Mouse (Mus musculus) limb, embryonic 13.5 days (tissue): ENCODE data around the gene Drp2. TPM values are rescaled to one million over a fixed set of nuclear protein-coding genes. Genes with fewer than 3 reads are reported as not detected.

ENCODE experiments used
- ATAC-seq: fragments of 200-750 bp; cut with Nextera tagmentation; 2 replicates; pipeline ENCODE4 v1.8.0; 2017; ENCODE audit warnings: low read depth, moderate number of reproducible peaks, moderate TSS enrichment; ENCODE audit not compliant: low FRiP score
- H3K27ac ChIP-seq: fragments of 300-500 bp; sonication (generic); 2 replicates; pipeline ENCODE4 v1.5.1; 2015; ENCODE audit warnings: inconsistent platforms, mild to moderate bottlenecking, moderate library complexity
- H3K27me3 ChIP-seq: fragments of 300-500 bp; sonication (generic); 2 replicates; pipeline ENCODE4 v1.6.1; 2015; ENCODE audit warnings: mild to moderate bottlenecking, inconsistent platforms
- H3K36me3 ChIP-seq: fragments of 300-500 bp; sonication (generic); 2 replicates; pipeline ENCODE4 v1.6.1; 2015; ENCODE audit warnings: inconsistent platforms, mild to moderate bottlenecking, moderate library complexity
- H3K4me1 ChIP-seq: fragments of 300-500 bp; sonication (generic); 2 replicates; pipeline ENCODE4 v1.6.1; 2015; ENCODE audit warnings: inconsistent platforms
- H3K4me2 ChIP-seq: fragments of 300-500 bp; sonication (generic); replicated peaks from 2 replicates; pipeline ENCODE4 v1.6.1; 2015; ENCODE audit warnings: inconsistent platforms, mild to moderate bottlenecking, moderate library complexity
- H3K4me3 ChIP-seq: fragments of 300-500 bp; sonication (generic); 2 replicates; pipeline ENCODE4 v1.5.1; 2015; ENCODE audit warnings: moderate library complexity, mild to moderate bottlenecking, inconsistent platforms
- H3K9ac ChIP-seq: fragments of 300-500 bp; sonication (generic); 2 replicates; pipeline ENCODE4 v1.6.1; 2015; ENCODE audit warnings: mild to moderate bottlenecking, inconsistent platforms
- H3K9me3 ChIP-seq: fragments of 300-500 bp; sonication (generic); 2 replicates; pipeline ENCODE4 v1.6.1; 2016; ENCODE audit warnings: inconsistent platforms
- WGBS: fragments of 180-500 bp; shearing (Covaris S2); methylation state at CpG from one replicate; pipeline ENCODE4 v1.1.7; 2015; 5-methylcytosine and 5-hydroxymethylcytosine counted together
- polyA plus RNA-seq: library from polyadenylated mRNA; unstranded; fragments of >200 nt; fragmentation: Nextera tagmentation; extraction: Ambion mirVana; gene quantifications from 2 replicates; pipeline ENCODE4 v1.2.1, GENCODE M21; 2015

The Drp2 gene
- polyA plus RNA-seq, 1 experiment from 2014 or later, result 4.6 TPM

DNA sequence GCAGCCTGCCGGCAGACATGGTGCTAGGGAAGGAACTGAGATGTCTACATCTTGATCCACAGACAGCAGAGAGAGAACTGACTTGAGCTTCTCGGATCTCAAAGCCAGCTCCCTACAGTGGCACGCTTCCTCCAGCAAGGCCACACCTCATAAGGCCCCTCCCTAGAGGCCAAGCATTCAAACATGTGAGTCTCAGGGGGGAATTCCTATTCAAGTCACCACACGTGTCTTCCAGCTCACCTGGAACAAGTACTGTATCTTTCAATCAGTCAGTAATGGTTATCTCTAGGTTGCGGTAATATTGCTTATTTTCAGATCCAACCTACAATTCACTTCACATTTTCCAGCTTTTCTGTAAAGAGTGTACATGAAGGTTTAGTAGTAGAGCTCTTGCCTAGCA, 15.7 kb downstream of the Drp2 start:
- no peaks in the 10 kb centered on the region for H3K9me3 ChIP-seq
- H3K4me3 ChIP-seq, result no peak overlapping the region
- H3K27ac ChIP-seq, result no peak overlapping the region
- ATAC-seq, result no peak
- H3K9ac ChIP-seq, result no peak overlapping the region
- no peaks in the 10 kb centered on the region; the same call in 1 of the 2 replicates for H3K27me3 ChIP-seq
- 82% methylated on average over 5 of the region's 5 CpGs for WGBS
- no peaks in the 10 kb centered on the region for H3K36me3 ChIP-seq
- no peaks in the 10 kb centered on the region for H3K4me1 ChIP-seq
- no peak overlapping the region for H3K4me2 ChIP-seq

GRCm38 (mm10) chrX:134424263-134424662, 19.9 kb downstream of the Drp2 start:
- Histone ChIP-seq H3K9ac (no peak overlapping the region), H3K4me1 (no peaks in the 10 kb centered on the region), H3K27ac (no peak overlapping the region), H3K36me3 (no peaks in the 10 kb centered on the region), H3K9me3 (no peaks in the 10 kb centered on the region), H3K4me2 (no peak overlapping the region), H3K4me3 (no peak overlapping the region), H3K27me3 (peaks cover 12% of the 10 kb centered on the region; the same call in 1 of the 2 replicates)
- no peak for ATAC-seq
- 84% methylated on average over 5 of the region's 5 CpGs for WGBS

GRCm38 (mm10) chrX:134425798-134426197, 21.4 kb downstream of the Drp2 start:
- H3K27me3 ChIP-seq, result peaks cover 12% of the 10 kb centered on the region; the same call in 1 of the 2 replicates
- no peaks in the 10 kb centered on the region for H3K4me1 ChIP-seq
- no peaks in the 10 kb centered on the region for H3K9me3 ChIP-seq
- no peak for ATAC-seq
- no peak overlapping the region for H3K9ac ChIP-seq
- H3K4me3 ChIP-seq, result no peak overlapping the region
- no peak overlapping the region for H3K27ac ChIP-seq
- H3K4me2 ChIP-seq, result no peak overlapping the region
- H3K36me3 ChIP-seq, result no peaks in the 10 kb centered on the region
- WGBS, result 84% methylated on average over 10 of the region's 10 CpGs

DNA sequence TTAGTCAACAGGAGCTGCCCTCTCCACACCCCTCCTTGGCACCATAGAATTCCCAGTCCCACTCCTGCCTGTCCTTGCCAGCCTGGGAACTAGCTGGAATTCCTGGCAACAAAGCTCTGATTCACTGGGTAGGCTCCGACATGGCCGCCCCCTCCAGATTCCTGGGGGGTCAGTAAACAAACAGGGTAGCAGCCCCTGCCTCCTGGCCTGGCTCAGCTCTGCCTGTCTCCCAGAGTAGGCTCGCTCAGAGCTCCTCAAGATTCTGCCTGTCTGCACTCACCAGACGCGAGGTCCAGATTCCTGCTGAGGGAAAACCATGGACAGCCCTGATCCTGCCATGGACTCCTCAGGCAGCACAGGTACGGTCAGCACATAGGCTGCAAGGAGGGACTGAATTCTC, 22.5 kb downstream of the Drp2 start:
- Histone ChIP-seq H3K27ac (no peak overlapping the region), H3K27me3 (peaks cover 12% of the 10 kb centered on the region; the same call in 1 of the 2 replicates), H3K9me3 (no peaks in the 10 kb centered on the region), H3K4me2 (no peak overlapping the region), H3K36me3 (no peaks in the 10 kb centered on the region), H3K4me3 (no peak overlapping the region), H3K4me1 (no peaks in the 10 kb centered on the region), H3K9ac (no peak overlapping the region)
- no peak for ATAC-seq
- 70% methylated on average over 6 of the region's 6 CpGs for WGBS

DNA sequence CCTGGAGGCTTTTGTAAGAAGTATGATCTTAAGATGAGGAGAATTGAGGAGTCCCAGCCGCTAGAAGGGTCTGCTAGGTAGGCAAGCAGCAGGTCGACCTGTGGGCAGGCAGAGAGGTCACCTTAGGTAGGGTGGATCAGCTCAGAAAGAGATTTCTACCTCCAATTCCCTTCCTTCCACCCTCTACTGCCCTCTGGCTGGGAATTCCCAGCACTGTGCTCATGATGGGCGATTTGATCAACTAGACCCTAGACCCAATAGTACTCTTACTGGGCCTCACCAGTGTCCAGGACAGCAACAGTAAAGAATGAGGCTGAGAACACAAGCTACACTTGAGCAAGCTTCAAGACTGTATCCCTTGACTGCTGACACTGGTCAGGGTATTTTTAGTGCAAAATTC, 23.0 kb downstream of the Drp2 start:
- no peak overlapping the region for H3K9ac ChIP-seq
- H3K27ac ChIP-seq, result no peak overlapping the region
- no peak overlapping the region for H3K4me2 ChIP-seq
- peaks cover 12% of the 10 kb centered on the region; the same call in 1 of the 2 replicates for H3K27me3 ChIP-seq
- WGBS, result 83% methylated on average over 3 of the region's 3 CpGs
- ATAC-seq, result no peak
- no peaks in the 10 kb centered on the region for H3K9me3 ChIP-seq
- no peaks in the 10 kb centered on the region for H3K4me1 ChIP-seq
- H3K36me3 ChIP-seq, result no peaks in the 10 kb centered on the region
- no peak overlapping the region for H3K4me3 ChIP-seq

- 66% methylated on average over 45 of the region's 67 CpGs for WGBS
- no peaks in the 10 kb centered on the region for H3K36me3 ChIP-seq
- no peak overlapping the region for H3K9ac ChIP-seq
- 0 out of 2 replicates have a peak overlapping the region, but pooled peaks have one; percentile 2 for H3K4me3 ChIP-seq
- ATAC-seq, result peak; percentile 57; the same call in 1 of the 2 replicates
- no peaks in the 10 kb centered on the region for H3K4me1 ChIP-seq
- H3K4me2 ChIP-seq, result peak overlapping the region; percentile 21
- H3K27ac ChIP-seq, result no peak overlapping the region
- peaks cover 12% of the 10 kb centered on the region; the same call in 1 of the 2 replicates for H3K9me3 ChIP-seq
- no peaks in the 10 kb centered on the region for H3K27me3 ChIP-seq
These were observed 70.8 kb downstream of the Drp2 start for GRCm38 (mm10) chrX:134474988-134475710.

- Histone ChIP-seq H3K36me3 (no peaks in the 10 kb centered on the region), H3K9me3 (peaks cover 12% of the 10 kb centered on the region; the same call in 1 of the 2 replicates), H3K27ac (no peak within 1 kb of the TSS), H3K4me3 (no peak within 1 kb of the TSS), H3K4me2 (peak within 1 kb of the TSS; percentile 21; the same call in 1 of the 2 replicates), H3K27me3 (no peaks in the 10 kb centered on the region), H3K9ac (no peak within 1 kb of the TSS), H3K4me1 (no peaks in the 10 kb centered on the region)
- 85% methylated on average over 25 of the region's 25 CpGs for WGBS
- ATAC-seq, result no peak
These were observed 71.9 kb downstream of the Drp2 start, which contains the start of gene Taf7l for GRCm38 (mm10) chrX:134476290-134476689. Taf7l (minus strand) TSS chrX:134476490.

- no peaks in the 10 kb centered on the region for H3K4me1 ChIP-seq
- H3K27me3 ChIP-seq, result peaks cover 4% of the 10 kb centered on the region; the same call in 1 of the 2 replicates
- no peak overlapping the region for H3K4me3 ChIP-seq
- 68% methylated on average over 3 of the region's 3 CpGs for WGBS
- no peak for ATAC-seq
- H3K9me3 ChIP-seq, result no peaks in the 10 kb centered on the region
- no peaks in the 10 kb centered on the region for H3K36me3 ChIP-seq
- no peak overlapping the region for H3K4me2 ChIP-seq
- H3K27ac ChIP-seq, result no peak overlapping the region
- H3K9ac ChIP-seq, result no peak overlapping the region
These were observed 77.4 kb downstream of the Drp2 start for GRCm38 (mm10) chrX:134481720-134482119.

- Histone ChIP-seq H3K27me3 (no peaks in the 10 kb centered on the region; the same call in 1 of the 2 replicates), H3K27ac (no peak overlapping the region), H3K4me3 (no peak overlapping the region), H3K4me1 (no peaks in the 10 kb centered on the region), H3K36me3 (no peaks in the 10 kb centered on the region), H3K9me3 (no peaks in the 10 kb centered on the region), H3K9ac (no peak overlapping the region), H3K4me2 (no peak overlapping the region)
- 78% methylated on average over 8 of the region's 8 CpGs for WGBS
- no peak for ATAC-seq
These were observed 96.3 kb downstream of the Drp2 start for GRCm38 (mm10) chrX:134500651-134501050.

Other genes starting within 250 kb of the Drp2 start
- 0.23 and 0.33 TPM in 2 replicates for gene Xkrx, start 242.5 kb upstream of the Drp2 start, polyA plus RNA-seq
- not detected in 2 replicates for gene Arl13a, start 217.1 kb upstream of the Drp2 start, polyA plus RNA-seq
- 0.13 TPM in 1 of 2 replicates, not detected in the other for gene Nox1, start 182.6 kb upstream of the Drp2 start, polyA plus RNA-seq
- 12.4 and 13.5 TPM in 2 replicates for gene Trmt2b, start 127.6 kb upstream of the Drp2 start, polyA plus RNA-seq
- 14.5 and 15.9 TPM in 2 replicates for gene Tmem35a, start 109.3 kb upstream of the Drp2 start, polyA plus RNA-seq
- 25.4 and 28.6 TPM in 2 replicates for gene Cenpi, start 96.5 kb upstream of the Drp2 start, polyA plus RNA-seq
- 0.27 and 0.31 TPM in 2 replicates for gene Taf7l, start 71.9 kb downstream of the Drp2 start, polyA plus RNA-seq
- gene Timm8a1, start 137.3 kb downstream of the Drp2 start, polyA plus RNA-seq, result 69.0 and 72.7 TPM in 2 replicates
- gene Btk, start 179.0 kb downstream of the Drp2 start, polyA plus RNA-seq, result 1.3 and 1.8 TPM in 2 replicates
- 381 and 410 TPM in 2 replicates for gene Rpl36a, start 181.1 kb downstream of the Drp2 start, polyA plus RNA-seq
- gene Gla, start 196.6 kb downstream of the Drp2 start, polyA plus RNA-seq, result 4.4 and 4.5 TPM in 2 replicates
- 162 and 163 TPM in 2 replicates for gene Hnrnph2, start 196.6 kb downstream of the Drp2 start, polyA plus RNA-seq